In the genomic region with DNA sequence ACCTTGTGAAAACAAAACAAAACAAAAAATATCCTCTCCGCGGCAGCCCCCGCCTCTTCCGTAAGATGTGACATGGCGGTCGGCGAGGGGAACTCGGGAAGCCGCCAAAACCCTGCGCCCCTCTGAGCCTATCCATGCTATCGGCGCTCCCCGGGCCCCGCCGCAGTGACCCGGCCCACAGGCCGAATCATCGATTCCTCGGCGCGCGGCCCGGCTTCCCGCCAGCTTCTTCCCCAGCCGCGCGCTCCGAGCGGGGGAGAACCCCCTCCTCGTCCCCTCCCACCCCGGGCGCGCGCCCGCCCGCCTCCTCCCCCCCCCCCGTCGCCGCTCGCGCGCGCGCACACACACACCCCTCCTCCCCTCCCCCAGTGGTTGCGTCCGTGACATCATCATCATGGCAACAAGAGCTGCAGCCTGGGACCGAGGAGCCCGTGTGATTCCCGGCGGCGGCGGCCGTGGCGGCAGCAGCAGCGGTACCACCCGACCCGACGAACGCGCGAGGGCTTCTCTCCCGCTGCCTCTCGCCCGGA, we compare ENCODE assay signal across 8 mouse cellular contexts. TPM values are rescaled to one million over a fixed set of nuclear protein-coding genes. Genes with fewer than 3 reads are reported as not detected.
DNase-seq lines count a peak whose midpoint lies in the region; ATAC-seq lines count a peak whose summit lies in the region.

A gene (plus strand): TSS at position 383 of the 530 bp plus-strand sequence.

- DNase-seq in adrenal gland, adult 18-20 months (ENCODE audit: low spot score in 2 of 2) = peak; percentile 82 to 90
- peak; percentile 98 for DNase-seq in embryo, embryonic 11 days
- DNase-seq in gastrocnemius, postnatal 25 days = peak; percentile 91
- DNase-seq in intestine, embryonic 14.5 days (ENCODE audit: low spot score) = peak; percentile 95
- peak; percentile 87 to 98 for DNase-seq in left cerebral cortex, postnatal 10 days (ENCODE audit: extremely low spot score in 1 of 2, low spot score in 2 of 2)
- peak; percentile 93 to 95 for DNase-seq in right cerebral cortex, postnatal 10 days (ENCODE audit: low spot score in 2 of 2)
- DNase-seq in urinary bladder, postnatal 25 days (ENCODE audit: low spot score) = peak; percentile 82

- H3K4me1 ChIP-seq in intestine, embryonic 14.5 days (replicated peaks; ENCODE audit: control insufficient read depth, insufficient read depth, low read length) = peaks cover 13% of the 10 kb centered on the region; the same call in 1 of the 2 replicates

- H3K27me3 ChIP-seq in intestine, embryonic 14.5 days (replicated peaks; ENCODE audit: control insufficient read depth, insufficient read depth, low read length) = no peaks in the 10 kb centered on the region

- peak within 1 kb of the TSS; percentile 68 for H3K4me2 ChIP-seq in intestine, embryonic 14.5 days (ENCODE audit: low read length)

- H3K9me3 ChIP-seq in intestine, embryonic 14.5 days (ENCODE audit: control insufficient read depth, low read length) = no peaks in the 10 kb centered on the region

- WGBS in intestine, embryonic 14.5 days = under 1% methylated on average over 46 of the region's 64 CpGs

- peak within 1 kb of the TSS; percentile 90 for H3K4me3 ChIP-seq in intestine, embryonic 14.5 days (ENCODE audit: low read depth, low read length)

- intact Hi-C loops in left cerebral cortex, postnatal 10 days (cut with DNase I) = loop anchor here (5.0 to 10.0 kb wide), 5 partner anchors 100 to 557 kb away; no protein-coding TSS in a partner anchor

- no peaks in the 10 kb centered on the region for H3K36me3 ChIP-seq in intestine, embryonic 14.5 days (ENCODE audit: control insufficient read depth, insufficient read depth, low read length)

- peak within 1 kb of the TSS; percentile 94 for H3K9ac ChIP-seq in intestine, embryonic 14.5 days (ENCODE audit: low read length)

- peak within 1 kb of the TSS; percentile 99 for H3K27ac ChIP-seq in intestine, embryonic 14.5 days (ENCODE audit: low read depth)

- peak; percentile 88 for ATAC-seq in intestine, embryonic 14.5 days (replicated peaks; ENCODE audit: low FRiP score, low TSS enrichment, low read depth)
- ATAC-seq in megakaryocyte progenitor cell, adult 5-6 weeks (replicated peaks; ENCODE audit: poor library complexity) = peak; percentile 66

RNA-seq across cellular contexts. Expression of the gene that starts here (rescaled TPM):
- total RNA-seq in adrenal gland, adult 18-20 months (2021) = 10 to 100 TPM; 12.8 to 19.9 TPM
- 10 to 100 TPM; 24.2 to 27.4 TPM for total RNA-seq in gastrocnemius, postnatal 25 days (2021)
- polyA plus RNA-seq in intestine, embryonic 14.5 days (2014; fragmentation: Nextera tagmentation; extraction: Ambion mirVana) = 23.0 and 23.3 TPM in 2 replicates
- total RNA-seq in left cerebral cortex, postnatal 10 days (2021) = 10 to 100 TPM; 70.6 to 71.0 TPM
- 35.6 and 40.7 TPM in 2 replicates for total RNA-seq in megakaryocyte progenitor cell, adult 5-6 weeks (2015)
- total RNA-seq in megakaryocyte progenitor cell, adult 5-6 weeks (2017) = 18.8 and 23.7 TPM in 2 replicates

Comparison
In these comparisons a context has a peak if more than half of its experiments do, and no peak if none do; other contexts are left out.
1. Peak in every context shown above with its lines: DNase-seq, ATAC-seq, H3K4me3 ChIP-seq and H3K27ac ChIP-seq.